Comparison of ENCODE assay signal across 1 mouse cellular context in the genomic region with DNA sequence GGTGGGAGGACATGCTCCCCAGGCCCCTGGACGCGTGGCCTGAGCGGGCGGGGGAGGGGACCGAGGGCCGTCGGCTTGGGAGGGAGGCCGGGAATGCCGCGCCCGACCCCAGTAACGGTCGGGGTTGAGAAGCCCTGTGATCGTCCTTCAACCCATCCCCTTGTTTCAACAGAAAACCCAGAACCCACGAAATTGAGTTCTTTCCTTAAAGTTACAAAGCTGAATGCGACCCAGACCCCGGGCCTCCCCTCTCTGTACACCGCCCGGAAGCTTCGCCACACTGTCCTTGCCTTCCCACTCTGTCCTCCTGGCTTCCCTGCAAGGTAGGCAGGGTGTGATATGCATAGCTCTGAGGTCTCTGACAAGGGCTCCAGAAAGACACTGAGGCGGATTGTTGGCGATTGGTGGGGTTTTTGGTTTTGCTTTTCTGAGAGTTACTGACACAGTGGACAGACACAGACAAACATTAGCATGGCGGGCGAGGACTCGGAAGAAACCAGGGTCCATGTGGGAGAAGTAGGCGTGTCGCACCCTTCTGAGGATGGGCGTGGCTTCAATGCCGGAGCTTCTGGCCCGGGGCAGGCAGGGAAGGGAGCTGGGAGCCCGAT.
TF ChIP-seq lines count a peak whose summit lies in the region.

No protein-coding gene starts in this region.

TF ChIP-seq in CH12.LX, 34 proteins besides CTCF, POLR2A, EP300 and RAD21:
- no peak for TF ChIP-seq ZMIZ1 (IDR thresholded peaks at IDR 0.05; ENCODE audit: low read depth, low read length)
- peak; percentile 93 for TF ChIP-seq MYC (IDR thresholded peaks at IDR 0.05; ENCODE audit: low read depth, low read length)
- TF ChIP-seq TBP (conservative IDR thresholded peaks at IDR 0.05; ENCODE audit: low read depth, low read length), result peak; percentile 84
- TF ChIP-seq POLR2AphosphoS2 (IDR thresholded peaks at IDR 0.05; ENCODE audit: low read depth, low read length), result peak; percentile 91
- TF ChIP-seq SIN3A (IDR thresholded peaks at IDR 0.05; ENCODE audit: low read length), result no peak; the same call in 1 of the 2 replicates
- peak; percentile 81; the same call in 1 of the 2 replicates for TF ChIP-seq MAX (IDR thresholded peaks at IDR 0.05; ENCODE audit: low read length)
- TF ChIP-seq MAFK (IDR thresholded peaks at IDR 0.05; ENCODE audit: insufficient replicate concordance, low read length), result no peak
- peak; percentile 54; the same call in 1 of the 2 replicates for TF ChIP-seq TCF12 (IDR thresholded peaks at IDR 0.05; ENCODE audit: low read depth, low read length)
- TF ChIP-seq MXI1 (IDR thresholded peaks at IDR 0.05; ENCODE audit: low read depth, low read length), result peak; percentile 91; the same call in 1 of the 2 replicates
- peak; percentile 84 for TF ChIP-seq NELFE (IDR thresholded peaks at IDR 0.05; ENCODE audit: low read depth, low read length)
